Mouse (Mus musculus): ENCODE results near the gene Gsta3. TPM values are rescaled to one million over a fixed set of nuclear protein-coding genes. Genes with fewer than 3 reads are reported as not detected.
A peak's percentile ranks its signal among the peaks of the same experiment; 100 is the strongest.
"Not testable (repeated sequence)": the region's sequence is repeated elsewhere in the genome, so short reads cannot be mapped to it uniquely, and the experiment has no call there.

The Gsta3 gene
- total RNA-seq (2015; ENCODE audit: low replicate concordance) (not detected in 2 replicates), total RNA-seq (2017; ENCODE audit: low replicate concordance) (not detected in 2 replicates)

GRCm38 (mm10) chr1:21239911-21240898, at the start of gene Gsta3:
Gene Gsta3 (plus strand): TSS chr1:21240589.
- no peak for ATAC-seq (replicated peaks; ENCODE audit: low FRiP score, poor library complexity, severe bottlenecking)

GRCm38 (mm10) chr1:21206241-21206640, 34.1 kb upstream of the Gsta3 start:
- no peak for ATAC-seq (replicated peaks; ENCODE audit: low FRiP score, poor library complexity, severe bottlenecking)

GRCm38 (mm10) chr1:21213537-21213936, 26.9 kb upstream of the Gsta3 start:
- ATAC-seq (replicated peaks; ENCODE audit: low FRiP score, poor library complexity, severe bottlenecking) = not testable (repeated sequence)

- ATAC-seq (replicated peaks; ENCODE audit: low FRiP score, poor library complexity, severe bottlenecking) = not testable (repeated sequence)
Observed at GRCm38 (mm10) chr1:21213991-21214692, 26.2 kb upstream of the Gsta3 start.

GRCm38 (mm10) chr1:21218489-21218919, 21.9 kb upstream of the Gsta3 start, which contains the start of gene Tmem14a:
Gene Tmem14a (plus strand): TSS chr1:21218575.
- ATAC-seq (replicated peaks; ENCODE audit: low FRiP score, poor library complexity, severe bottlenecking) = peak; percentile 84

- no peak for ATAC-seq (replicated peaks; ENCODE audit: low FRiP score, poor library complexity, severe bottlenecking)
Observed at GRCm38 (mm10) chr1:21227756-21228395, 12.5 kb upstream of the Gsta3 start.

GRCm38 (mm10) chr1:21228740-21229722, 11.4 kb upstream of the Gsta3 start:
- not testable (repeated sequence) for ATAC-seq (replicated peaks; ENCODE audit: low FRiP score, poor library complexity, severe bottlenecking)

GRCm38 (mm10) chr1:21230376-21230775, 10.0 kb upstream of the Gsta3 start:
- ATAC-seq (replicated peaks; ENCODE audit: low FRiP score, poor library complexity, severe bottlenecking) = no peak

- no peak for ATAC-seq (replicated peaks; ENCODE audit: low FRiP score, poor library complexity, severe bottlenecking)
Observed at GRCm38 (mm10) chr1:21231744-21232464, 8.5 kb upstream of the Gsta3 start.

GRCm38 (mm10) chr1:21232516-21232915, 7.9 kb upstream of the Gsta3 start:
- ATAC-seq (replicated peaks; ENCODE audit: low FRiP score, poor library complexity, severe bottlenecking) = no peak

- no peak for ATAC-seq (replicated peaks; ENCODE audit: low FRiP score, poor library complexity, severe bottlenecking)
Observed at GRCm38 (mm10) chr1:21235359-21235758, 5.0 kb upstream of the Gsta3 start.

- ATAC-seq (replicated peaks; ENCODE audit: low FRiP score, poor library complexity, severe bottlenecking) = no peak
Observed at GRCm38 (mm10) chr1:21241096-21241495, 707 bp downstream of the Gsta3 start.

GRCm38 (mm10) chr1:21244290-21244960, 4.0 kb downstream of the Gsta3 start:
- no peak for ATAC-seq (replicated peaks; ENCODE audit: low FRiP score, poor library complexity, severe bottlenecking)

GRCm38 (mm10) chr1:21246136-21246535, 5.7 kb downstream of the Gsta3 start:
- no peak for ATAC-seq (replicated peaks; ENCODE audit: low FRiP score, poor library complexity, severe bottlenecking)

GRCm38 (mm10) chr1:21247896-21248295, 7.5 kb downstream of the Gsta3 start:
- ATAC-seq (replicated peaks; ENCODE audit: low FRiP score, poor library complexity, severe bottlenecking) = no peak

- no peak for ATAC-seq (replicated peaks; ENCODE audit: low FRiP score, poor library complexity, severe bottlenecking)
Observed at GRCm38 (mm10) chr1:21248560-21249390, 8.4 kb downstream of the Gsta3 start.

- ATAC-seq (replicated peaks; ENCODE audit: low FRiP score, poor library complexity, severe bottlenecking) = no peak
Observed at GRCm38 (mm10) chr1:21251661-21252060, 11.3 kb downstream of the Gsta3 start.
